Comparison of ENCODE assay signal across 9 mouse cellular contexts in the genomic region with DNA sequence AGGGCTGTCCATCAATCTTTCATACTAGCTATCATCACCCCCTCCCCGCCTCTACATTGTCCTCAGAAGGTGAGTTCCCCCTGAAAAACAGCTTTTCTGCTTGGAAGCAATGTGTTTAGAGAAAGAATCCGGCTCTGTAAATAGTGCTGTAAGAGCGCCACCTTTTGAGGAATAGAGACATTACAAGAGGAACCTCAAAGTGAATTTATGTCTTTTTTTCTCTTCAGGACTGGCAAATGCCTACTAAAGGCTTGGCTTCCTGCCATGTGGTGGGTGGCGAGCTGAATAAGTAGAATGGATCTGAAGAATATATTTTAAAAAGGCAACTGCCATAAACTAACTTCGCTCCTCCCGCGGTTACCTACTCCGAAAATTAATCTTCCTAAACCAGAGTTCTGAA. TPM values are rescaled to one million over a fixed set of nuclear protein-coding genes. Genes with fewer than 3 reads are reported as not detected.
A peak's percentile ranks its signal among the peaks of the same experiment; 100 is the strongest.
DNase-seq lines count a peak whose midpoint lies in the region; ATAC-seq and TF ChIP-seq lines count a peak whose summit lies in the region.
"Had no signal": no experiment of that assay in that cellular context is flagged by ENCODE, and none has a peak within 500 bp of the region (broad histone marks: within the 10 kb centered on the region; RNA-seq: fewer than 3 reads in every experiment).

No protein-coding gene starts in this region.

- intact Hi-C loops in gastrocnemius, postnatal 14 days (cut with DNase I; ENCODE audit: low total_unique reads), result no loop called here

- H3K27me3 ChIP-seq in Patski, result no peaks in the 10 kb centered on the region

- POLR2A ChIA-PET in Patski (lab: Charles Lee), result interaction anchor here (0.8 to 0.9 kb wide), 2 partner anchors 29 to 82 kb away, joined by 3 read pairs; partner anchors contain the start of gene Pfkm

- CTCF ChIA-PET in Patski (lab: Charles Lee), result interaction anchor here (0.6 to 1.2 kb wide), 8 partner anchors 12 to 123 kb away, joined by 3 to 6 read pairs (median 3); partner anchors contain the start of gene Pfkm

- in situ Hi-C loops in Patski (cut with MboI; ENCODE audit: low pct_unique_long_range_greater_than_20kb), result loop anchor here (25.0 kb wide), 1 partner anchor 312 kb away; no protein-coding TSS in a partner anchor

- no peak for TF ChIP-seq CTCF in Patski (IDR thresholded peaks at IDR 0.05)

- DNase-seq in gastrocnemius, adult 18-20 months (ENCODE audit: low spot score), result peak; percentile 42
- no peak for DNase-seq in gastrocnemius, postnatal 14 days
- DNase-seq in 3134 (ENCODE audit: extremely low read depth, insufficient read length, low spot score) (peak; percentile 24), Patski (ENCODE audit: low read depth, low spot score) (peak; percentile 19)
- DNase-seq in forelimb bud, embryonic 11.5 days (ENCODE audit: low read depth, low spot score), result peak; percentile 56
- peak; percentile 48 to 88 for DNase-seq in layer of hippocampus, postnatal 14 days (ENCODE audit: low spot score in 2 of 2)
- DNase-seq in right cerebral cortex, adult 18-20 months, result peak; percentile 87
- no peak for DNase-seq in ovary, postnatal 14 days (ENCODE audit: low spot score)

- ATAC-seq in Patski, result no peak

RNA-seq across cellular contexts. Expression of gene Ccdc184, which starts 6.9 kb away (rescaled TPM):
- total RNA-seq in gastrocnemius, adult 18-20 months (2021), result not detected
- not detected for total RNA-seq in gastrocnemius, postnatal 14 days (2021)
- polyA plus RNA-seq in Patski (2021), result not detected
- 10 to 100 TPM; 18.2 to 18.7 TPM for total RNA-seq in layer of hippocampus, postnatal 14 days (2021)

RNA-seq across cellular contexts. Expression of gene Asb8, which starts 8.4 kb away (rescaled TPM):
- total RNA-seq in gastrocnemius, adult 18-20 months (2021), result 100 to 1,000 TPM; 113 to 114 TPM
- 100 to 1,000 TPM; 146 to 157 TPM for total RNA-seq in gastrocnemius, postnatal 14 days (2021)
- 47.7 TPM for polyA plus RNA-seq in Patski (2021)
- total RNA-seq in layer of hippocampus, postnatal 14 days (2021), result 10 to 100 TPM; 45.0 to 45.6 TPM

RNA-seq across cellular contexts. Expression of gene Olfr288, which starts 21.5 kb away (rescaled TPM):
- not detected for total RNA-seq in gastrocnemius, adult 18-20 months (2021)
- total RNA-seq in gastrocnemius, postnatal 14 days (2021), result not detected
- polyA plus RNA-seq in Patski (2021), result not detected
- not detected for total RNA-seq in layer of hippocampus, postnatal 14 days (2021)
- polyA plus RNA-seq: large intestine, adult 2 months had no signal

RNA-seq across cellular contexts. Expression of gene Gm44579, which starts 47.0 kb away (rescaled TPM):
- not detected for total RNA-seq in gastrocnemius, adult 18-20 months (2021)
- not detected for total RNA-seq in gastrocnemius, postnatal 14 days (2021)
- polyA plus RNA-seq in Patski (2021), result not detected
- under 1 TPM in 1 of 2 experiments, not detected in 1; 0.16 TPM for total RNA-seq in layer of hippocampus, postnatal 14 days (2021)
- polyA plus RNA-seq: large intestine, adult 2 months had no signal

RNA-seq across cellular contexts. Expression of gene Olfr287, which starts 47.0 kb away (rescaled TPM):
- total RNA-seq in gastrocnemius, adult 18-20 months (2021), result not detected
- not detected for total RNA-seq in gastrocnemius, postnatal 14 days (2021)
- not detected for polyA plus RNA-seq in Patski (2021)
- 1 to 10 TPM; 1.9 to 2.3 TPM for total RNA-seq in layer of hippocampus, postnatal 14 days (2021)

Comparison
In these comparisons a context has a peak if more than half of its experiments do, and no peak if none do; other contexts are left out.
1. DNase-seq: peak in gastrocnemius, adult 18-20 months (single experiment), 3134 (single experiment), Patski (single experiment), forelimb bud, embryonic 11.5 days (single experiment), layer of hippocampus, postnatal 14 days (2 of 2) and right cerebral cortex, adult 18-20 months (single experiment); none in gastrocnemius, postnatal 14 days (single experiment) and ovary, postnatal 14 days (single experiment).
2. RNA of gene Ccdc184, which starts 6.9 kb away (total RNA-seq): 18.2 to 18.7 TPM in layer of hippocampus, postnatal 14 days; not detected in gastrocnemius, adult 18-20 months and not detected in gastrocnemius, postnatal 14 days; every median in the first group is over 10 times any median in the second.